Mouse (Mus musculus) bone marrow, adult 2 months (tissue): ENCODE data around the gene Sox4.

Source experiments
- CTCF ChIP-seq: fragments of 200-500 bp; IDR thresholded peaks from 2 replicates; pipeline ENCODE4 v1.5.1; 2011; ENCODE audit warnings: low read length, control low read depth; ENCODE audit not compliant: control insufficient read depth, insufficient read depth
- POLR2A ChIP-seq: fragments of 200-500 bp; IDR thresholded peaks from 2 replicates; pipeline ENCODE4 v1.6.1; 2011; ENCODE audit warnings: low read depth, mild to moderate bottlenecking, control low read depth, low read length, borderline replicate concordance; ENCODE audit not compliant: control insufficient read depth

- TF ChIP-seq POLR2A = no peak
- TF ChIP-seq CTCF = no peak
Observed at GRCm38 (mm10) chr13:28929936-28930335, 23.6 kb downstream of the Sox4 start.
